Mouse (Mus musculus) testis, adult 2 months (tissue): Measurements from ENCODE around the gene Fbxw9.

Source experiments
- CTCF ChIP-seq: fragments of 200-500 bp; IDR thresholded peaks from 2 replicates; pipeline ENCODE4 v1.5.1; 2012; ENCODE audit warnings: low read depth, mild to moderate bottlenecking, inconsistent platforms, low read length, moderate library complexity; ENCODE audit not compliant: control insufficient read depth, insufficient read depth, insufficient replicate concordance
- POLR2A ChIP-seq: fragments of 200-500 bp; IDR thresholded peaks from 2 replicates; pipeline ENCODE4 v1.6.1; 2012; ENCODE audit warnings: low read depth, mild to moderate bottlenecking, inconsistent platforms, low read length, moderate library complexity; ENCODE audit not compliant: control insufficient read depth

DNA sequence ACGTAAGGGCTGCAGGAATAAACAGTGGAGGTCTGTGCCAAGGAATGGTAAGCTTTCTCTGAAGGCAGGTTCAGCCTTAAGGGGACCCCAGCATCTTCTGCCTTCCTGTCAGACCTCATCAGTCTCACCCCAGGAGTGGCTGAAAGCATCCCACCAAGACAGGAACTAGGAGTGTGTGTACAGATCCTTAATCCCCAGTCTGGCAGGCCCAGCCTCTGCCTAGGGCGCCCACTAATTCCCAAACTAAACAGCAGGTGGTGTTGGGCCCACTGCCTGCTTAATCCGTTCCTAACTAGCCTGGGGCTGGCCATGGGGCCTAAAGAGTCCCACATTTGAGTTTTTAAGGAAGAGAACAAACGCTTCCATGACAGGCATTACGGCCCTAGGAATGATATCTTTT, 42.6 kb upstream of the Fbxw9 start:
- TF ChIP-seq POLR2A (no peak), CTCF (no peak)
